Mouse (Mus musculus) midbrain, embryonic 16.5 days (tissue): ENCODE measurements around the gene BC034090. TPM values are rescaled to one million over a fixed set of nuclear protein-coding genes. Genes with fewer than 3 reads are reported as not detected.
A peak's percentile ranks its signal among the peaks of the same experiment; 100 is the strongest.

ENCODE experiments used
- ATAC-seq: fragments of 200-750 bp; cut with Nextera tagmentation; 2 replicates; pipeline ENCODE4 v1.8.0; 2017; ENCODE audit warnings: moderate TSS enrichment
- H3K27ac ChIP-seq: fragments of 300-500 bp; sonication (generic); 2 replicates; pipeline ENCODE4 v1.5.1; 2014; ENCODE audit warnings: mild to moderate bottlenecking, low read length, mixed read lengths
- H3K27me3 ChIP-seq: fragments of 300-500 bp; sonication (generic); 2 replicates; pipeline ENCODE4 v1.6.1; 2014; ENCODE audit warnings: low read depth, low read length, mixed read lengths; ENCODE audit not compliant: control insufficient read depth, insufficient read depth
- H3K36me3 ChIP-seq: fragments of 300-500 bp; sonication (generic); 2 replicates; pipeline ENCODE4 v1.6.1; 2014; ENCODE audit warnings: mild to moderate bottlenecking, low read length, moderate library complexity, mixed read lengths; ENCODE audit not compliant: control insufficient read depth, insufficient read depth
- H3K4me1 ChIP-seq: fragments of 300-500 bp; sonication (generic); 2 replicates; pipeline ENCODE4 v1.6.1; 2014; ENCODE audit warnings: mild to moderate bottlenecking, low read length, mixed read lengths; ENCODE audit not compliant: control insufficient read depth, insufficient read depth
- H3K4me2 ChIP-seq: fragments of 300-500 bp; sonication (generic); 2 replicates; pipeline ENCODE4 v1.6.1; 2014; ENCODE audit warnings: mild to moderate bottlenecking, low read length, mixed read lengths
- H3K4me3 ChIP-seq: fragments of 300-500 bp; sonication (generic); 2 replicates; pipeline ENCODE4 v1.5.1; 2014; ENCODE audit warnings: low read depth, mild to moderate bottlenecking, low read length, moderate library complexity, mixed read lengths
- H3K9ac ChIP-seq: fragments of 300-500 bp; sonication (generic); 2 replicates; pipeline ENCODE4 v1.6.1; 2014; ENCODE audit warnings: low read depth, low read length, mixed read lengths
- H3K9me3 ChIP-seq: fragments of 300-500 bp; sonication (generic); replicated peaks from 2 replicates; pipeline ENCODE4 v1.6.1; 2014; ENCODE audit warnings: mild to moderate bottlenecking, low read length, mixed read lengths; ENCODE audit not compliant: control insufficient read depth, poor library complexity, severe bottlenecking
- WGBS: fragments of 180-500 bp; shearing (Covaris S2); extraction: QIAGEN DNeasy Blood & Tissue Kit; methylation state at CpG from one replicate; pipeline ENCODE4 v1.1.7; 2014; 5-methylcytosine and 5-hydroxymethylcytosine counted together
- polyA plus RNA-seq: library from polyadenylated mRNA; unstranded; fragments of >200 nt; fragmentation: Nextera tagmentation; extraction: Ambion mirVana; gene quantifications from 2 replicates; pipeline ENCODE4 v1.2.1, GENCODE M21; 2015

Gene BC034090
- polyA plus RNA-seq, 1 experiment from 2014 or later = 2.8 TPM

GRCm38 (mm10) chr1:155215066-155215764 is 29.0 kb downstream of the BC034090 start:
- no peak overlapping the region; the same call in 1 of the 2 replicates for H3K9ac ChIP-seq
- no peaks in the 10 kb centered on the region for H3K27me3 ChIP-seq
- WGBS = 57% methylated on average over 9 of the region's 9 CpGs
- H3K4me3 ChIP-seq = no peak overlapping the region
- peaks cover 28% of the 10 kb centered on the region for H3K4me1 ChIP-seq
- ATAC-seq = no peak
- H3K4me2 ChIP-seq = no peak overlapping the region
- H3K9me3 ChIP-seq = no peaks in the 10 kb centered on the region
- no peaks in the 10 kb centered on the region for H3K36me3 ChIP-seq
- H3K27ac ChIP-seq = no peak overlapping the region

GRCm38 (mm10) chr1:155213912-155214311 is 30.3 kb downstream of the BC034090 start:
- H3K27me3 ChIP-seq = no peaks in the 10 kb centered on the region
- H3K36me3 ChIP-seq = no peaks in the 10 kb centered on the region
- no peak for ATAC-seq
- H3K9me3 ChIP-seq = no peaks in the 10 kb centered on the region
- WGBS = 66% methylated on average over 7 of the region's 7 CpGs
- no peak overlapping the region for H3K9ac ChIP-seq
- H3K4me1 ChIP-seq = peaks cover 33% of the 10 kb centered on the region
- no peak overlapping the region for H3K4me2 ChIP-seq
- H3K27ac ChIP-seq = no peak overlapping the region
- H3K4me3 ChIP-seq = no peak overlapping the region

GRCm38 (mm10) chr1:155212936-155213774 is 31.1 kb downstream of the BC034090 start:
- Histone ChIP-seq H3K4me1 (peaks cover 33% of the 10 kb centered on the region), H3K36me3 (no peaks in the 10 kb centered on the region), H3K9me3 (no peaks in the 10 kb centered on the region), H3K4me2 (peak overlapping the region; percentile 11; the same call in 1 of the 2 replicates), H3K4me3 (no peak overlapping the region), H3K27me3 (no peaks in the 10 kb centered on the region), H3K27ac (peak overlapping the region; percentile 60), H3K9ac (peak overlapping the region; percentile 30)
- WGBS = 7% methylated on average over 18 of the region's 18 CpGs
- peak; percentile 15 for ATAC-seq

- Histone ChIP-seq H3K4me1 (peaks cover 33% of the 10 kb centered on the region), H3K9ac (peak overlapping the region; percentile 18; the same call in 1 of the 2 replicates), H3K27ac (peak overlapping the region; percentile 60), H3K4me2 (no peak overlapping the region), H3K4me3 (no peak overlapping the region), H3K27me3 (no peaks in the 10 kb centered on the region), H3K36me3 (no peaks in the 10 kb centered on the region; the same call in 1 of the 2 replicates), H3K9me3 (no peaks in the 10 kb centered on the region)
- 9% methylated on average over 6 of the region's 6 CpGs for WGBS
- ATAC-seq = peak; percentile 29
Measured at GRCm38 (mm10) chr1:155212493-155212892, 31.8 kb downstream of the BC034090 start.

GRCm38 (mm10) chr1:155212081-155212480 is 32.2 kb downstream of the BC034090 start:
- no peak overlapping the region for H3K4me2 ChIP-seq
- peaks cover 33% of the 10 kb centered on the region for H3K4me1 ChIP-seq

GRCm38 (mm10) chr1:155211017-155211416 is 33.2 kb downstream of the BC034090 start:
- no peak for ATAC-seq
- H3K27me3 ChIP-seq = no peaks in the 10 kb centered on the region
- H3K9me3 ChIP-seq = no peaks in the 10 kb centered on the region
- peaks cover 27% of the 10 kb centered on the region for H3K4me1 ChIP-seq
- no peak overlapping the region for H3K9ac ChIP-seq
- H3K4me2 ChIP-seq = no peak overlapping the region
- WGBS = 56% methylated on average over 7 of the region's 7 CpGs
- H3K4me3 ChIP-seq = no peak overlapping the region
- no peak overlapping the region for H3K27ac ChIP-seq
- no peaks in the 10 kb centered on the region; the same call in 1 of the 2 replicates for H3K36me3 ChIP-seq

More at GRCm38 (mm10) chr1:155212081-155212480, 32.2 kb downstream of the BC034090 start:
- peak overlapping the region; percentile 60 for H3K27ac ChIP-seq
- H3K27me3 ChIP-seq = no peaks in the 10 kb centered on the region
- H3K4me3 ChIP-seq = no peak overlapping the region
- ATAC-seq = peak; percentile 11
- H3K9ac ChIP-seq = no peak overlapping the region; the same call in 1 of the 2 replicates
- no peaks in the 10 kb centered on the region for H3K9me3 ChIP-seq
- WGBS = 34% methylated on average over 4 of the region's 4 CpGs
- H3K36me3 ChIP-seq = no peaks in the 10 kb centered on the region; the same call in 1 of the 2 replicates

GRCm38 (mm10) chr1:155210011-155210763 is 34.1 kb downstream of the BC034090 start:
- 56% methylated on average over 11 of the region's 11 CpGs for WGBS
- H3K27me3 ChIP-seq = no peaks in the 10 kb centered on the region
- H3K36me3 ChIP-seq = no peaks in the 10 kb centered on the region; the same call in 1 of the 2 replicates
- H3K4me1 ChIP-seq = peaks cover 32% of the 10 kb centered on the region
- peak; percentile 64 for ATAC-seq
- no peak overlapping the region for H3K4me3 ChIP-seq
- H3K4me2 ChIP-seq = no peak overlapping the region
- H3K9me3 ChIP-seq = no peaks in the 10 kb centered on the region
- peak overlapping the region; percentile 48 for H3K27ac ChIP-seq
- peak overlapping the region; percentile 7; the same call in 1 of the 2 replicates for H3K9ac ChIP-seq

- no peak for ATAC-seq
- H3K27me3 ChIP-seq = no peaks in the 10 kb centered on the region
- no peaks in the 10 kb centered on the region; the same call in 1 of the 2 replicates for H3K36me3 ChIP-seq
- no peak overlapping the region for H3K27ac ChIP-seq
- WGBS = 82% methylated on average over 3 of the region's 3 CpGs
- no peak overlapping the region for H3K9ac ChIP-seq
- peaks cover 38% of the 10 kb centered on the region for H3K4me1 ChIP-seq
- H3K4me2 ChIP-seq = no peak overlapping the region
- no peaks in the 10 kb centered on the region for H3K9me3 ChIP-seq
- no peak overlapping the region for H3K4me3 ChIP-seq
Measured at GRCm38 (mm10) chr1:155207859-155208258, 36.4 kb downstream of the BC034090 start.
